Mouse (Mus musculus) activated CD4-positive, CD25-positive, alpha-beta regulatory T cell, adult 4 months (primary cell): Measurements from ENCODE around the gene Rab5c. TPM values are rescaled to one million over a fixed set of nuclear protein-coding genes. Genes with fewer than 3 reads are reported as not detected.

Experiments
- ATAC-seq: one replicate; pipeline ENCODE4 v1.8.0; 2017
- polyA plus RNA-seq, 2 experiments: library from polyadenylated mRNA; unstranded; fragments of 100-300 nt; shearing (Covaris generic); gene quantifications; one replicate each; pipeline ENCODE4 v1.2.1; 2017

The Rab5c gene
- polyA plus RNA-seq, 2 experiments from 2014 or later, result 29.0 to 44.1 TPM

DNA sequence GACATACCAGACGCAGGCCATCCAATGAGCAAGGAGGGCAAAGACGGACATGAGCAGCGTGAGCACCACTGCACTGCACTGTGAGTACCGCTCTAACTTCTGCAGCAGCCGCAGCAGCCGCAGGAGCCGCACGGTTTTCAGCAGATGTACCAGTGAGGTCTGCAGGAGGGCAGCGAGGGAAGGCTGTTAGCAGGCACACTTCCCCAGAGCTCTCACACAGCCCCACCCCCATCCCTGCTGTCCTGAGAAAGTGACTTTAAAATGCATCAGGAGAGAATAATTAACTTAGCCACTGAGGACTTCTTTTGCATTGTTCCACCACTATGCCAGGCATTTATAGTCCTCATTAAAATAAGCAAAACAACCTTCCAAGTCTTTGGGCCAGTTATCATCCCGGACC lies 14.3 kb upstream of the Rab5c start:
- ATAC-seq, result no peak

DNA sequence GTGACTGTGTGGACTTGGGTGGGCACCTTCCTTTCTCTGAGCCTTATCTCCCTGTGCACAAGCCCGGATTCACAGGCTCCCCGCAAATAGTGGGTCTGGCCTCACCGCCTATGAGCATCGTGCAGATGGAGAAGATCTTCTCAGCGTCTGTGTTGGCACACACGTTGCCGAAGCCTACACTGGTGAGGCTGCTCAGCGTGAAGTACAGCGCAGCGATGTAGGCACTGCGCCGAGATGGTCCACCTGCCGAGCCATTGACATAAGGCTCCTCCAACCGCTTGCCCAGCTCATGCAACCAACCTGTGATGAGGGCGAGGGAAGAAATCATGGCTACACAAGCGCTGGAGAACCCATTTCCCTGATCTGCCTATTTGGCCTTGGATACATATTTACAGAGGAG lies 12.1 kb upstream of the Rab5c start:
- no peak for ATAC-seq

DNA sequence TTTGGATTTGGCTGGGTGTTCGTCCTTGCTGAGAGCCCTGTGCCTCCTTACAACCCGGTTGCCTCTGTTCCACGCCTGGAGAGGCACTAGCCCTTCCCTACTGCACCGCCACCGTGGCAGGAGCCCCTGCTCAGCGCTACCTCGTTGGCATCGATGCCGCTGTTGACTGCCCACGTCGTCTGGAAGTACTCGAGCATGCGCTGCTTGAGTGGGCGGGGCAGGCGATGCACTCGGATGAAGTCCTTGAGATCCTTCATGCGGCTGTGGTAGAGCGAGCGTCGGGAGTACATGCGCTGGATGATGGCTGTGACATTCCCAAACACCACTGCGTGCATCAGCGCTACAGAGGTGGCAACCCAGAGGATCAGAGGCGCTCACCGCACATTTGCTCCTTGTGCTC lies 11.5 kb upstream of the Rab5c start:
- ATAC-seq, result no peak

DNA sequence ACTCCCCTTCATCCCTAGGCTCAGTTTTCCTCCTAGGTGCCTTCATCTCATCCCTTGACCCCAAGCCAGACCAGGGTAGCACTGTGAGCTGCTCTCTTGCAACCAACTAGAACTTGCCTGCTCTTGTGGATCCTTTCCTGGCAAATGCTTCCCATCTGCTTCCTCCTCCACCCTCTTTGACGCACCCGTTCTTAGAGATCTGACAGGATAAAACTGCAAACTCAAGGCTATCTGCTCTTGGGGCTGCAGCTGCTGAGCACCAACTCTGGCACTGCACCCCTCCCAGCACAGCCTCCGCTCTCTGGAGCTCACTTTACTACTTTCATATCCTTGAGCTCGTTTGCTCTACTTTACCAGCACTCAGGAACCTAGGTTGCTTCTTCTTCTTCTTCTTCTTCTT lies 10.6 kb upstream of the Rab5c start:
- ATAC-seq, result no peak

- ATAC-seq, result no peak
These were observed 9.1 kb upstream of the Rab5c start for GRCm38 (mm10) chr11:100747114-100747513.

- ATAC-seq, result no peak
These were observed 8.5 kb upstream of the Rab5c start for GRCm38 (mm10) chr11:100746546-100746945.

DNA sequence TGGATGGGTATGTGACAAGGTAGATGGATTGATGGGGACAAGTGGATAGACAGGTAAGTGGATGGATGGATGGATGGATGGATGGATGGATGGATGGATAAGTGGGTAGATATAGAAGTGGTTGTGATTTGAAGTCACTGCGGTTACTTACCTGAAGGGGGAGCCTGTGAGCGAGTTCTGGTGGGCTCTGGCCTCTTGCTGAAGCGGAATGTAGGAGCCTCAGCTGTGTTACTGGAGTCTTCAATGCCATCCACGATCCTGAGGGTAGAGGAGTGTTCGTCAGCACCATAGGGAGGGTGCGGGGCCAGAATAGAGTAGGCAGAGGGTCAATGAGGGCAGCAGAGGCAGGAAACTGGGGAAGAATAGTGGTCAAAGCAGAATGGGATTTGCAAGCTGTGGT lies 7.1 kb upstream of the Rab5c start:
- no peak for ATAC-seq

GRCm38 (mm10) chr11:100741348-100741747 lies 3.3 kb upstream of the Rab5c start:
- ATAC-seq, result no peak

DNA sequence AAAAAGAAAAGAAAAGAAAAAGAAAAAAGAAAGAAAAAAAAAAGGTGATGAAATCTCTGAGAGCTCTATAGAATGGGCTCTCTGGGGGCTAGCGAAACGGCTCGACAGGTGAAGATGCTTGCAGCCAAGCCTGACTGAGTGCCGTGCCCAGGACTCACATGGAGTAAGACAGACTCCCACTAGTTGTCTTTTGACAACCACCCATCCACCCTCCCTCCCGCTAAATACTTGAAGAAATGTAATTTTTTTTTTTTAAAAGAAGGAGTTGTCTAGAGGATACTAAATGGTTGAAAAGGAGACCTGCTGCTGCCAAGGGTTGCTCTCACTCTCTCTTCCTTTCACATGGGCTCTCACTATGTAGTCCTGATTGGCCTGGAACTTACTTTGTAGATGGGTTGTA lies 734 bp upstream of the Rab5c start:
- ATAC-seq, result no peak

- no peak for ATAC-seq
These were observed 796 bp downstream of the Rab5c start for GRCm38 (mm10) chr11:100737105-100737733.

GRCm38 (mm10) chr11:100736746-100737080 lies 1.3 kb downstream of the Rab5c start:
- no peak for ATAC-seq

GRCm38 (mm10) chr11:100735954-100736745 lies 1.9 kb downstream of the Rab5c start:
- no peak for ATAC-seq

DNA sequence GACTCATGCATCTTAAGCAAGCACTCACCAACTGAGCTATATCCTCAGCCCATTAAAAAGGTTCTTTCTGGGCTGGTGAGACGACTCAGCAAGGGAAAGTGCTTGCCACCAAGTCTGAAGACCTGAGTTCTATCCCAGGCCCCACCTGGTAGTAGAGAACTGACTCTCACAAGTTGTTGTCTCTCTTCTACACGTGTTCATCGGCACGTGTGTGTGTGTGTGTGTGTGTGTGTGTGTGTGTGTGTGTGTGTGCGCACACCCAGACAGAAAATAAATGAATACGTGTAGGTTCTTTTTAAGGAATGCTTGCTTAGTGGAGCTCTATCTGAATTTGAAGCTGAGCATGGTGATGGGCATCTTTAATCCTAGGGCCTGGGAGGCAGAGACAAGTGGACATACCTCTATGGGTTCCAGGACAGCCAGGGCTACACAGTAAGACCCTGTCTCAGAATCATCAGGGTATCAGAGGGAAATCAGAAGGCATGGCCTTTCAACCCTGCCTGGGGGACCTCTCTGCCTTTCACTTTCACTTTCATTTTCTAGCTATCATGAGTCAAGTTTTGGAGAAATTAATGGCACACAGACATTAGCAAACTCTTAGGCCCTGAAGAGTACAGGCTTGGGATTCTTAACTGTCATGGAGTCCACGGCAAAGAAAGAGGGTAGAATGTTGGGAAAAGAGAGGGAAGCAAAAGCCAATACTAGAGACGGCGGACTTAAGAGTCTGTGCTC lies 2.7 kb downstream of the Rab5c start:
- ATAC-seq, result no peak

GRCm38 (mm10) chr11:100730477-100731205 lies 7.4 kb downstream of the Rab5c start:
- ATAC-seq, result no peak

DNA sequence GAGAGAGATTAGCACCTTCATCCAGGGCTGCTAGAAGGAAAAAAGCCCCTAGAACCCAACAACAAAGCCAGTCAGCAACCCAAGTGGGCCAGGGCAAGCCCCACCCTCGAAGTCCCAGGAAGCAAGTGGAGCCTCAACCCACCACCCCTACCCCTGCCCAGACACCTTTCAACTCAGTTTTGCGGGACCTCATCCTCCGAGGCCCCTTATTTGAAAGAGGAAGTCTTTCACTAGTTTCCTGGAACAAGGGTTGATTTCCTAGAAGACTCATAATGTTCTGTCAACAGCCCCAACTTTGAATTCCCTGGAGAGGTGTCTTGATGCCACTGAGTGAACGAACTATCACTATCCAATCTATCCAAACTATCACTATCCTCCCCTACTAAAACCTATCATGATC lies 8.0 kb downstream of the Rab5c start:
- ATAC-seq, result peak; percentile 28

- no peak for ATAC-seq
These were observed 9.4 kb downstream of the Rab5c start for GRCm38 (mm10) chr11:100728601-100729000.

- no peak for ATAC-seq
These were observed 10.8 kb downstream of the Rab5c start for GRCm38 (mm10) chr11:100727201-100727600.

DNA sequence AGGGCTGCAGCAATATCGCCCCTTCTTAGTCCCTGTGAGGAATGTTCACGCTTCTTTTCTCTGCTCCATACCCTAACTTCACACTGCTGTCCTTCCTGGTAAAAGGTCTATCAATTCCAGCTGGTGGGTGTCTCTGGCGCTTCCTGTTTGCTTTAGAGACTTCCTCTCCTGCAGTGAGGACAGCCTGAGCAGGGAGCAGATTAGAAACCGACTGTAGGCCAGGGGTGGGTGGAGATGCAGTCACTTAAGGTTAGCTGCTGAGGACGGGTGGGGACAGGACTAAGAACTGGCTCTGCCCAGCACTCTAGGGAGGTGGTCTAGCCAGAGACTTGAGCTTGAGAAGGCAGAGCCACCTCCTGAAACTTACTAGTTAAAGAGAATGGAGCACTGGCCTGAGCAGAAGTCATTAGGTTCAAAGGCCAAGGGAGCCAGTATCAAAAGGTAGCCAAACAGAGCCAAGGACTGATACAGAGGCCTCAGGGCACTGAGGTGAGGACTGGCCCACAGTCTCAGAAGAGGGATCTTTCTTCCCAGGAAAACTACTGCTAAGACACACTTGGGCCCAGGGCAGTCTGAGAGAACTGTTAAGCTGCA lies 13.0 kb downstream of the Rab5c start:
- ATAC-seq, result no peak

GRCm38 (mm10) chr11:100722493-100723028 lies 15.5 kb downstream of the Rab5c start:
- no peak for ATAC-seq

- no peak for ATAC-seq
These were observed 16.1 kb downstream of the Rab5c start for GRCm38 (mm10) chr11:100721776-100722492.

- ATAC-seq, result no peak
These were observed 16.8 kb downstream of the Rab5c start for GRCm38 (mm10) chr11:100721254-100721653.

- no peak for ATAC-seq
These were observed 17.7 kb downstream of the Rab5c start for GRCm38 (mm10) chr11:100720345-100720744.
